Mouse (Mus musculus) heart, adult 2 months (tissue): Measurements from ENCODE around the gene Rad54l. TPM values are rescaled to one million over a fixed set of nuclear protein-coding genes. Genes with fewer than 3 reads are reported as not detected.
A peak's percentile ranks its signal among the peaks of the same experiment; 100 is the strongest.

ENCODE experiments used
- DNase-seq, 2 experiments: peaks; one replicate each; pipeline ENCODE4 v3.0.0; 2021
- H3K27ac ChIP-seq: fragments of 200-600 bp; 2 replicates; pipeline ENCODE4 v1.8.1; 2022
- H3K27me3 ChIP-seq: fragments of 200-500 bp; 2 replicates; pipeline ENCODE4 v1.6.1; 2012; ENCODE audit warnings: mild to moderate bottlenecking, low read length, inconsistent platforms, mixed read lengths; ENCODE audit not compliant: control insufficient read depth, insufficient read depth
- H3K36me3 ChIP-seq: fragments of 200-500 bp; 2 replicates; pipeline ENCODE4 v1.6.1; 2012; ENCODE audit warnings: low read length, inconsistent platforms; ENCODE audit not compliant: control insufficient read depth, insufficient read depth
- H3K4me1 ChIP-seq: fragments of 200-500 bp; 2 replicates; pipeline ENCODE4 v1.6.1; 2011; ENCODE audit warnings: low read length; ENCODE audit not compliant: control insufficient read depth, insufficient read depth
- H3K4me3 ChIP-seq: fragments of 200-600 bp; 2 replicates; pipeline ENCODE4 v1.8.1; 2022
- H3K79me2 ChIP-seq: fragments of 200-500 bp; replicated peaks from 2 replicates; pipeline ENCODE4 v1.6.1; 2012; ENCODE audit warnings: mild to moderate bottlenecking, inconsistent platforms, low read length, moderate library complexity, mixed read lengths; ENCODE audit not compliant: control insufficient read depth, insufficient read depth
- H3K9ac ChIP-seq: fragments of 200-500 bp; 2 replicates; pipeline ENCODE4 v1.6.1; 2012; ENCODE audit warnings: low read depth, mild to moderate bottlenecking, control low read depth, inconsistent platforms, low read length, mixed read lengths
- CTCF ChIP-seq: fragments of 200-600 bp; IDR thresholded peaks from 2 replicates; pipeline ENCODE4 v1.8.1; 2022; ENCODE audit warnings: antibody characterized with exemption, mild to moderate bottlenecking, moderate library complexity
- EP300 ChIP-seq: fragments of 200-500 bp; IDR thresholded peaks from 2 replicates; pipeline ENCODE4 v1.6.1; 2011; ENCODE audit warnings: low read depth, low read length, control low read depth; ENCODE audit not compliant: insufficient read depth
- POLR2A ChIP-seq: fragments of 200-500 bp; IDR thresholded peaks from 2 replicates; pipeline ENCODE4 v1.6.1; 2011; ENCODE audit warnings: mild to moderate bottlenecking, low read depth, low read length, control low read depth; ENCODE audit not compliant: insufficient read depth
- WGBS: fragments of 180-500 bp; shearing (Covaris S2); methylation state at CpG from one replicate; pipeline ENCODE4 v1.1.7; 2018; 5-methylcytosine and 5-hydroxymethylcytosine counted together
- intact Hi-C: fragments of 180-260 bp; cut with DNase I; formaldehyde crosslinking; loops from one replicate; pipeline ENCODE4 v1.15.1; 2025
- long read RNA-seq: library from polyadenylated mRNA; stranded (forward); transcript quantifications from one replicate; pipeline ENCODE4 v2.0.0, GENCODE M21; 2021
- polyA plus RNA-seq: library from polyadenylated mRNA; depleted of rRNA; stranded (reverse); fragments of >200 nt; gene quantifications from 2 replicates; pipeline ENCODE4 v1.2.3, GENCODE M21; 2012; rRNA removed
- total RNA-seq, 2 experiments: library from RNA; stranded (reverse); gene quantifications; 2 replicates each; pipeline ENCODE4 v1.2.3; 2021

Gene Rad54l
- total RNA-seq (under 1 TPM; 0.21 to 0.43 TPM), polyA plus RNA-seq (0.18 and 0.26 TPM in 2 replicates)
- long read RNA-seq = 0 reads

- H3K79me2 ChIP-seq = no peaks in the 10 kb centered on the region
- WGBS = 5% methylated on average over 24 of the region's 24 CpGs
- DNase-seq = peak; percentile 80 to 86
- H3K36me3 ChIP-seq = no peaks in the 10 kb centered on the region
- intact Hi-C loops = no loop called here
- H3K27me3 ChIP-seq = no peaks in the 10 kb centered on the region
- peak within 1 kb of the TSS; percentile 44 for H3K4me3 ChIP-seq
- H3K27ac ChIP-seq = peak within 1 kb of the TSS; percentile 59
- peak within 1 kb of the TSS; percentile 66 for H3K9ac ChIP-seq
- H3K4me1 ChIP-seq = peaks cover 1% of the 10 kb centered on the region; the same call in 1 of the 2 replicates
- TF ChIP-seq CTCF = peak; percentile 57
- TF ChIP-seq POLR2A = peak; percentile 69
- peak; percentile 5; the same call in 1 of the 2 replicates for TF ChIP-seq EP300
Observed at GRCm38 (mm10) chr4:116123602-116124519, at the start of gene Rad54l, which contains the start of gene Pomgnt1. Gene Rad54l (minus strand): TSS chr4:116123690. Gene Pomgnt1 (plus strand): TSS chr4:116123840.

DNA sequence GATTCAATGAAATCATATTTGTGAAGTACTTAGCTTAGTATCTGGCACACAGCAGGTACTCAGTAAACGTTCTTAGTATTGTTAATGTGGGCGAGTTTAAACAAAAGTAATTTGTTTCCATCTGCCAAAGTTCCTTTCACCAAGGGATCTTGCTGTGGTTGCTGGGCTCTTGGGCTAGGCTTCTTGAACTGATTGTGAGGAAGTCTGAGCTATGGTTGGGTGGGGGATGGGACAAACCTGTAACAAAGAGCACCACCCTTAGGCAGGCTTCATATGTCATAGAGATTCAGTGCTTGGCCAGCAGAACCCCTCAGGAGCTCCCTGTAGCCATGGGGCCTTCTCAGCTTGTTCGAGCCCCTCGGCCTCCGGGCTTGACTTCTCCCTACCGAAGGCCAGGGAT is 49.6 kb upstream of the Rad54l start, which contains the start of the genes 1700042G07Rik and Gm49337:
Gene 1700042G07Rik (plus strand): TSS at position 301 of the 400 bp plus-strand sequence.
Gene Gm49337 (plus strand): TSS at position 313 of the 400 bp plus-strand sequence.
- intact Hi-C loops = no loop called here
- WGBS = 93% methylated on average over 6 of the region's 6 CpGs
- Histone ChIP-seq H3K9ac (no peak within 1 kb of the TSS), H3K27ac (peak within 1 kb of the TSS; percentile 32; the same call in 1 of the 2 replicates), H3K79me2 (no peaks in the 10 kb centered on the region), H3K27me3 (no peaks in the 10 kb centered on the region), H3K4me3 (no peak within 1 kb of the TSS), H3K4me1 (peaks cover 21% of the 10 kb centered on the region), H3K36me3 (no peaks in the 10 kb centered on the region)
- no peak for DNase-seq
- no peak for TF ChIP-seq CTCF
- no peak for TF ChIP-seq POLR2A
- no peak for TF ChIP-seq EP300

DNA sequence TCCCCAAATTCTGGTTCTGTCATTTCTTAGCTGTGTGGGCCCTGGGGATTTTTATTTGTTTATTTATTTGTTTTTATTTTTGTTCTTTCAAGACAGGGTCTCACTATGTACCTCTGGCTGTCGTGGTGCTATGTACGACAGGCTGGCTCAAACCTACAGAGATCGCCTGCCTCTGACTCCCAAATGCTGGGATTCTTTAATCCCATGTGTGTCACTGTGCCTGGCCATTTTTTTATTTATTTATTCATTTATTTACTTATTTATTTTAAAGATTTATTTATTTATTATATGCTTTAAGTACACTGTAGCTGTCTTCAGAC is 45.8 kb upstream of the Rad54l start:
- no peak for DNase-seq
- Histone ChIP-seq H3K27me3 (no peaks in the 10 kb centered on the region), H3K36me3 (no peaks in the 10 kb centered on the region), H3K4me1 (peaks cover 2% of the 10 kb centered on the region), H3K79me2 (no peaks in the 10 kb centered on the region), H3K9ac (no peak overlapping the region), H3K4me3 (no peak overlapping the region), H3K27ac (no peak overlapping the region)
- intact Hi-C loops = loop anchor here (1.0 to 2.0 kb wide), 2 partner anchors 75 to 113 kb away; no protein-coding TSS in a partner anchor
- TF ChIP-seq POLR2A (no peak), CTCF (no peak), EP300 (no peak)
- 65% methylated on average over 3 of the region's 3 CpGs for whole genome bisulfite sequencing

GRCm38 (mm10) chr4:116168617-116169352 is 45.3 kb upstream of the Rad54l start:
- H3K4me1 ChIP-seq = peaks cover 2% of the 10 kb centered on the region
- no peak overlapping the region for H3K27ac ChIP-seq
- WGBS = 71% methylated on average over 7 of the region's 8 CpGs
- H3K27me3 ChIP-seq = no peaks in the 10 kb centered on the region
- no peaks in the 10 kb centered on the region for H3K36me3 ChIP-seq
- intact Hi-C loops = loop anchor here (1.0 to 2.0 kb wide), 2 partner anchors 76 to 114 kb away; no protein-coding TSS in a partner anchor
- no peaks in the 10 kb centered on the region for H3K79me2 ChIP-seq
- H3K9ac ChIP-seq = no peak overlapping the region
- TF ChIP-seq EP300 (peak; percentile 64; the same call in 1 of the 2 replicates), CTCF (peak; percentile 78), POLR2A (no peak)
- DNase-seq = peak; percentile 71 to 81
- no peak overlapping the region for H3K4me3 ChIP-seq

GRCm38 (mm10) chr4:116167404-116167803 is 43.9 kb upstream of the Rad54l start, which contains the start of gene Tspan1:
Gene Tspan1 (minus strand): TSS chr4:116167601.
- no peak for DNase-seq
- 33% methylated on average over 7 of the region's 7 CpGs for WGBS
- no peaks in the 10 kb centered on the region for H3K36me3 ChIP-seq
- H3K4me3 ChIP-seq = no peak within 1 kb of the TSS
- peaks cover 6% of the 10 kb centered on the region for H3K4me1 ChIP-seq
- no peaks in the 10 kb centered on the region for H3K27me3 ChIP-seq
- no peaks in the 10 kb centered on the region for H3K79me2 ChIP-seq
- H3K27ac ChIP-seq = no peak within 1 kb of the TSS
- intact Hi-C loops = no loop called here
- no peak for TF ChIP-seq EP300
- no peak for TF ChIP-seq POLR2A
- peak; percentile 35 for TF ChIP-seq CTCF
- no peak within 1 kb of the TSS for H3K9ac ChIP-seq
